Mouse (Mus musculus) neural tube, embryonic 14.5 days (tissue): ENCODE measurements around the gene Adra1d. TPM values are rescaled to one million over a fixed set of nuclear protein-coding genes. Genes with fewer than 3 reads are reported as not detected.

Experiments
- ATAC-seq: fragments of 200-750 bp; cut with Nextera tagmentation; 2 replicates; pipeline ENCODE4 v1.8.0; 2017; ENCODE audit warnings: low read depth, mild to moderate bottlenecking, moderate TSS enrichment, moderate library complexity
- H3K27ac ChIP-seq: fragments of 300-500 bp; sonication (generic); 2 replicates; pipeline ENCODE4 v1.5.1; 2014; ENCODE audit warnings: low read depth, mild to moderate bottlenecking, control low read depth, low read length, moderate library complexity, mixed read lengths
- H3K27me3 ChIP-seq: fragments of 300-500 bp; sonication (generic); 2 replicates; pipeline ENCODE4 v1.6.1; 2014; ENCODE audit warnings: low read length; ENCODE audit not compliant: control insufficient read depth, insufficient read depth
- H3K36me3 ChIP-seq: fragments of 300-500 bp; sonication (generic); 2 replicates; pipeline ENCODE4 v1.6.1; 2014; ENCODE audit warnings: low read length, mixed read lengths; ENCODE audit not compliant: control insufficient read depth, insufficient read depth
- H3K4me1 ChIP-seq: fragments of 300-500 bp; sonication (generic); 2 replicates; pipeline ENCODE4 v1.6.1; 2014; ENCODE audit warnings: low read length; ENCODE audit not compliant: control insufficient read depth, insufficient read depth
- H3K4me2 ChIP-seq: fragments of 300-500 bp; sonication (generic); 2 replicates; pipeline ENCODE4 v1.6.1; 2014; ENCODE audit warnings: mild to moderate bottlenecking, low read depth, low read length, control low read depth
- H3K4me3 ChIP-seq: fragments of 300-500 bp; sonication (generic); 2 replicates; pipeline ENCODE4 v1.5.1; 2014; ENCODE audit warnings: low read depth, low read length, control low read depth, mixed read lengths
- H3K9ac ChIP-seq: fragments of 300-500 bp; sonication (generic); replicated peaks from 2 replicates; pipeline ENCODE4 v1.6.1; 2014; ENCODE audit warnings: low read depth, mild to moderate bottlenecking, control low read depth, low read length, mixed read lengths
- H3K9me3 ChIP-seq: fragments of 300-500 bp; sonication (generic); 2 replicates; pipeline ENCODE4 v1.6.1; 2016; ENCODE audit warnings: low read length; ENCODE audit not compliant: control insufficient read depth
- WGBS: fragments of 180-500 bp; shearing (Covaris S2); extraction: QIAGEN DNeasy Blood & Tissue Kit; methylation state at CpG from one replicate; pipeline ENCODE4 v1.1.7; 2014; 5-methylcytosine and 5-hydroxymethylcytosine counted together
- polyA plus RNA-seq: library from polyadenylated mRNA; unstranded; fragments of >200 nt; fragmentation: Nextera tagmentation; extraction: Ambion mirVana; gene quantifications from 2 replicates; pipeline ENCODE4 v1.2.1, GENCODE M21; 2014

Adra1d gene
- polyA plus RNA-seq, 1 experiment from 2014 or later: 0.17 TPM

GRCm38 (mm10) chr2:131546308-131546700, 15.8 kb downstream of the Adra1d start:
- Histone ChIP-seq H3K36me3 (no peaks in the 10 kb centered on the region), H3K27me3 (peaks cover 27% of the 10 kb centered on the region)
- peak; percentile 33; the same call in 1 of the 2 replicates for ATAC-seq

GRCm38 (mm10) chr2:131545386-131546307, 16.4 kb downstream of the Adra1d start:
- H3K36me3 ChIP-seq: no peaks in the 10 kb centered on the region
- peak; percentile 64; the same call in 1 of the 2 replicates for ATAC-seq
- peak overlapping the region; percentile 64 for H3K4me2 ChIP-seq
- peaks cover 27% of the 10 kb centered on the region for H3K27me3 ChIP-seq
- no peak overlapping the region for H3K27ac ChIP-seq
- H3K9ac ChIP-seq: peak overlapping the region; percentile 29
- 3% methylated on average over 45 of the region's 45 CpGs for WGBS
- no peaks in the 10 kb centered on the region for H3K9me3 ChIP-seq
- H3K4me3 ChIP-seq: peak overlapping the region; percentile 38
- peaks cover 9% of the 10 kb centered on the region; the same call in 1 of the 2 replicates for H3K4me1 ChIP-seq

More at GRCm38 (mm10) chr2:131546308-131546700, 15.8 kb downstream of the Adra1d start:
- peak overlapping the region; percentile 29 for H3K9ac ChIP-seq
- peak overlapping the region; percentile 38 for H3K4me3 ChIP-seq
- peak overlapping the region; percentile 64 for H3K4me2 ChIP-seq
- peaks cover 9% of the 10 kb centered on the region; the same call in 1 of the 2 replicates for H3K4me1 ChIP-seq
- 2% methylated on average over 27 of the region's 27 CpGs for WGBS
- no peak overlapping the region for H3K27ac ChIP-seq
- no peaks in the 10 kb centered on the region for H3K9me3 ChIP-seq

- Histone ChIP-seq H3K27me3 (peaks cover 21% of the 10 kb centered on the region), H3K36me3 (no peaks in the 10 kb centered on the region), H3K4me1 (peaks cover 9% of the 10 kb centered on the region; the same call in 1 of the 2 replicates), H3K9ac (no peak overlapping the region), H3K9me3 (no peaks in the 10 kb centered on the region), H3K4me3 (no peak overlapping the region), H3K27ac (no peak overlapping the region), H3K4me2 (no peak overlapping the region)
- 23% methylated on average over 6 of the region's 6 CpGs for WGBS
- ATAC-seq: no peak
Observed at GRCm38 (mm10) chr2:131542531-131542930, 19.6 kb downstream of the Adra1d start.

GRCm38 (mm10) chr2:131541686-131542085, 20.4 kb downstream of the Adra1d start:
- Histone ChIP-seq H3K27me3 (peaks cover 13% of the 10 kb centered on the region), H3K4me2 (no peak overlapping the region), H3K27ac (no peak overlapping the region), H3K9me3 (no peaks in the 10 kb centered on the region), H3K36me3 (no peaks in the 10 kb centered on the region), H3K4me3 (no peak overlapping the region), H3K9ac (no peak overlapping the region), H3K4me1 (peaks cover 7% of the 10 kb centered on the region; the same call in 1 of the 2 replicates)
- no peak for ATAC-seq
- 75% methylated on average over 4 of the region's 4 CpGs for WGBS

GRCm38 (mm10) chr2:131539780-131540179, 22.3 kb downstream of the Adra1d start:
- no peaks in the 10 kb centered on the region for H3K9me3 ChIP-seq
- ATAC-seq: no peak
- H3K4me3 ChIP-seq: no peak overlapping the region
- no peak overlapping the region for H3K4me2 ChIP-seq
- no peak overlapping the region for H3K27ac ChIP-seq
- H3K9ac ChIP-seq: no peak overlapping the region
- no peaks in the 10 kb centered on the region for H3K36me3 ChIP-seq
- no peaks in the 10 kb centered on the region for H3K4me1 ChIP-seq
- WGBS: 91% methylated on average over 6 of the region's 6 CpGs
- H3K27me3 ChIP-seq: no peaks in the 10 kb centered on the region

GRCm38 (mm10) chr2:131538341-131538740, 23.7 kb downstream of the Adra1d start:
- Histone ChIP-seq H3K27ac (no peak overlapping the region), H3K9me3 (no peaks in the 10 kb centered on the region), H3K9ac (no peak overlapping the region), H3K36me3 (no peaks in the 10 kb centered on the region), H3K4me1 (no peaks in the 10 kb centered on the region), H3K4me2 (no peak overlapping the region), H3K27me3 (no peaks in the 10 kb centered on the region), H3K4me3 (no peak overlapping the region)
- 66% methylated on average over 7 of the region's 7 CpGs for WGBS
- ATAC-seq: peak; percentile 34; the same call in 1 of the 2 replicates

- H3K4me1 ChIP-seq: no peaks in the 10 kb centered on the region
- no peak for ATAC-seq
Observed at GRCm38 (mm10) chr2:131535168-131535567, 26.9 kb downstream of the Adra1d start.

GRCm38 (mm10) chr2:131531271-131531670, 30.8 kb downstream of the Adra1d start:
- no peaks in the 10 kb centered on the region for H3K36me3 ChIP-seq
- ATAC-seq: no peak
- H3K9ac ChIP-seq: no peak overlapping the region
- H3K4me1 ChIP-seq: no peaks in the 10 kb centered on the region
- no peak overlapping the region for H3K27ac ChIP-seq
- H3K4me2 ChIP-seq: no peak overlapping the region
- no peaks in the 10 kb centered on the region for H3K27me3 ChIP-seq
- no peaks in the 10 kb centered on the region for H3K9me3 ChIP-seq
- WGBS: 90% methylated on average over 7 of the region's 7 CpGs
- no peak overlapping the region for H3K4me3 ChIP-seq

More at GRCm38 (mm10) chr2:131535168-131535567, 26.9 kb downstream of the Adra1d start:
- Histone ChIP-seq H3K4me3 (no peak overlapping the region), H3K36me3 (no peaks in the 10 kb centered on the region), H3K9ac (no peak overlapping the region), H3K4me2 (no peak overlapping the region), H3K27me3 (no peaks in the 10 kb centered on the region), H3K27ac (no peak overlapping the region), H3K9me3 (no peaks in the 10 kb centered on the region)
- 90% methylated on average over 5 of the region's 5 CpGs for WGBS

GRCm38 (mm10) chr2:131530623-131531008, 31.5 kb downstream of the Adra1d start:
- peak; percentile 46 for ATAC-seq
- H3K4me1 ChIP-seq: no peaks in the 10 kb centered on the region
- no peak overlapping the region for H3K4me3 ChIP-seq
- H3K4me2 ChIP-seq: no peak overlapping the region
- H3K27me3 ChIP-seq: no peaks in the 10 kb centered on the region
- H3K9me3 ChIP-seq: no peaks in the 10 kb centered on the region
- H3K27ac ChIP-seq: no peak overlapping the region
- H3K36me3 ChIP-seq: no peaks in the 10 kb centered on the region
- H3K9ac ChIP-seq: no peak overlapping the region
- WGBS: 22% methylated on average over 9 of the region's 9 CpGs
